Mouse (Mus musculus) intestine, embryonic 15.5 days (tissue): ENCODE results near the gene Acbd7. TPM values are rescaled to one million over a fixed set of nuclear protein-coding genes. Genes with fewer than 3 reads are reported as not detected.

Experiments
- polyA plus RNA-seq: library from polyadenylated mRNA; unstranded; fragments of >200 nt; fragmentation: Nextera tagmentation; extraction: Ambion mirVana; gene quantifications from 2 replicates; pipeline ENCODE4 v1.2.1, GENCODE M21; 2015

Acbd7 gene
- polyA plus RNA-seq, 1 experiment from 2014 or later, result 2.0 TPM

Other genes with a start within 250 kb of the Acbd7 start
- gene Fam171a1, start 221.9 kb upstream of the Acbd7 start, polyA plus RNA-seq, result 27.5 and 28.1 TPM in 2 replicates
- gene Nmt2, start 52.0 kb upstream of the Acbd7 start, polyA plus RNA-seq, result 39.7 and 44.3 TPM in 2 replicates
- 26.3 and 27.8 TPM in 2 replicates for gene Rpp38, start 3.5 kb upstream of the Acbd7 start, polyA plus RNA-seq
- not detected in 2 replicates for gene Olah, start 61.0 kb downstream of the Acbd7 start, polyA plus RNA-seq
- gene Meig1, start 86.5 kb downstream of the Acbd7 start, polyA plus RNA-seq, result not detected in 2 replicates
- 6.2 and 6.3 TPM in 2 replicates for gene Dclre1c, start 88.0 kb downstream of the Acbd7 start, polyA plus RNA-seq
- gene Suv39h2, start 138.9 kb downstream of the Acbd7 start, polyA plus RNA-seq, result 10.8 and 12.5 TPM in 2 replicates
- 3.3 and 3.6 TPM in 2 replicates for gene Gm45902, start 176.6 kb downstream of the Acbd7 start, polyA plus RNA-seq
- gene Hspa14, start 176.6 kb downstream of the Acbd7 start, polyA plus RNA-seq, result 98.9 and 107 TPM in 2 replicates
- gene Cdnf, start 176.9 kb downstream of the Acbd7 start, polyA plus RNA-seq, result 0.33 and 0.78 TPM in 2 replicates
- 41.0 and 44.7 TPM in 2 replicates for gene Fam107b, start 234.3 kb downstream of the Acbd7 start, polyA plus RNA-seq